Comparison of ENCODE assay signal across 8 mouse cellular contexts in genomic region chr1:86501114-86501532, GRCm38 (mm10). TPM values are rescaled to one million over a fixed set of nuclear protein-coding genes. Genes with fewer than 3 reads are reported as not detected.
DNase-seq lines count a peak whose midpoint lies in the region; ATAC-seq and TF ChIP-seq lines count a peak whose summit lies in the region.

No protein-coding gene starts in this region.

- WGBS in cerebellum, adult 2 months: 9% methylated on average over 6 of the region's 6 CpGs
- 17% methylated on average over 6 of the region's 6 CpGs for WGBS in forebrain, postnatal 0 days

- H3K9ac ChIP-seq in forebrain, postnatal 0 days: no peak overlapping the region

- no peak overlapping the region for H3K27ac ChIP-seq in cerebellum, adult 2 months (ENCODE audit: insufficient read depth, low read length)
- peak overlapping the region; percentile 70 for H3K27ac ChIP-seq in forebrain, postnatal 0 days (ENCODE audit: low read depth, low read length)

- ATAC-seq in forebrain, postnatal 0 days: peak; percentile 12

- H3K9me3 ChIP-seq in forebrain, postnatal 0 days (ENCODE audit: low read length): no peaks in the 10 kb centered on the region

- TF ChIP-seq CTCF in cerebellum, adult 2 months (IDR thresholded peaks at IDR 0.05; ENCODE audit: borderline replicate concordance, insufficient read depth, low read depth, low read length): peak; percentile 58
- TF ChIP-seq CTCF in forebrain, postnatal 0 days (IDR thresholded peaks at IDR 0.05; ENCODE audit: low read depth): peak; percentile 70

- H3K27me3 ChIP-seq in cerebellum, adult 2 months (ENCODE audit: control insufficient read depth, insufficient read depth, low read length): no peaks in the 10 kb centered on the region
- no peaks in the 10 kb centered on the region for H3K27me3 ChIP-seq in forebrain, postnatal 0 days (ENCODE audit: insufficient read depth, low read length)

- H3K4me1 ChIP-seq in cerebellum, adult 2 months (ENCODE audit: control insufficient read depth, insufficient read depth, low read length): peaks cover 14% of the 10 kb centered on the region
- H3K4me1 ChIP-seq in forebrain, postnatal 0 days (ENCODE audit: insufficient read depth): peaks cover 26% of the 10 kb centered on the region

- H3K4me3 ChIP-seq in cerebellum, adult 2 months (replicated peaks; ENCODE audit: insufficient read depth, low read depth, low read length): no peak overlapping the region
- no peak overlapping the region for H3K4me3 ChIP-seq in forebrain, postnatal 0 days (ENCODE audit: low read depth, low read length)

- no peak overlapping the region for H3K4me2 ChIP-seq in forebrain, postnatal 0 days (ENCODE audit: low read depth)

- H3K36me3 ChIP-seq in forebrain, postnatal 0 days (ENCODE audit: insufficient read depth): no peaks in the 10 kb centered on the region

- TF ChIP-seq POLR2A in cerebellum, adult 2 months (IDR thresholded peaks at IDR 0.05; ENCODE audit: borderline replicate concordance, insufficient read depth, low read length): no peak

- DNase-seq in adrenal gland, adult 18-20 months (ENCODE audit: low spot score in 2 of 2): peak; percentile 49 to 66
- DNase-seq in adrenal gland, adult 8-10 months: no peak
- DNase-seq in cerebellum, adult 2 months: peak; percentile 64 to 71
- DNase-seq in forebrain, postnatal 0 days: peak; percentile 75
- peak; percentile 89 for DNase-seq in induced T-regulatory cell, adult 2 months (ENCODE audit: low read depth)
- peak; percentile 81 to 86 for DNase-seq in left cerebral cortex, adult 9 months (ENCODE audit: low spot score in 2 of 2)
- peak; percentile 64 to 76 for DNase-seq in lung, postnatal 4 days
- peak; percentile 53 to 80 for DNase-seq in spleen, adult 18-20 months

RNA-seq across cellular contexts. Expression of gene Ptma, which starts 25.4 kb away (rescaled TPM):
- total RNA-seq in adrenal gland, adult 18-20 months (2021): 100 to 1,000 TPM; 463 to 486 TPM
- 100 to 1,000 TPM; 448 to 514 (median 510) TPM for total RNA-seq in adrenal gland, adult 8-10 months (2022)
- polyA plus RNA-seq in cerebellum, adult 2 months (2012; rRNA removed): 610 and 672 TPM in 2 replicates
- total RNA-seq in forebrain, postnatal 0 days (2014; rRNA removed): 1,921 and 1,968 TPM in 2 replicates
- polyA plus RNA-seq in forebrain, postnatal 0 days (2015; fragmentation: Nextera tagmentation; extraction: Ambion mirVana): 1,724 and 1,908 TPM in 2 replicates
